Mouse (Mus musculus) hindbrain, embryonic 15.5 days (tissue): ENCODE data around the gene Gtf3c3. TPM values are rescaled to one million over a fixed set of nuclear protein-coding genes. Genes with fewer than 3 reads are reported as not detected.

Source experiments
- ATAC-seq: fragments of 200-750 bp; cut with Nextera tagmentation; 2 replicates; pipeline ENCODE4 v1.8.0; 2017; ENCODE audit warnings: low read depth, moderate number of reproducible peaks, moderate TSS enrichment; ENCODE audit not compliant: low FRiP score
- H3K27ac ChIP-seq: fragments of 300-500 bp; sonication (generic); replicated peaks from 2 replicates; pipeline ENCODE4 v1.5.1; 2015; ENCODE audit warnings: mild to moderate bottlenecking, inconsistent platforms
- H3K27me3 ChIP-seq: fragments of 300-500 bp; sonication (generic); 2 replicates; pipeline ENCODE4 v1.6.1; 2015; ENCODE audit warnings: control low read depth, inconsistent platforms
- H3K36me3 ChIP-seq: fragments of 300-500 bp; sonication (generic); 2 replicates; pipeline ENCODE4 v1.6.1; 2015; ENCODE audit warnings: control low read depth, inconsistent platforms
- H3K4me1 ChIP-seq: fragments of 300-500 bp; sonication (generic); replicated peaks from 2 replicates; pipeline ENCODE4 v1.6.1; 2015; ENCODE audit warnings: control low read depth, inconsistent platforms
- H3K4me2 ChIP-seq: fragments of 300-500 bp; sonication (generic); 2 replicates; pipeline ENCODE4 v1.6.1; 2015; ENCODE audit warnings: moderate library complexity, mild to moderate bottlenecking, inconsistent platforms
- H3K4me3 ChIP-seq: fragments of 300-500 bp; sonication (generic); 2 replicates; pipeline ENCODE4 v1.5.1; 2015; ENCODE audit warnings: mild to moderate bottlenecking, inconsistent platforms
- H3K9ac ChIP-seq: fragments of 300-500 bp; sonication (generic); 2 replicates; pipeline ENCODE4 v1.6.1; 2015; ENCODE audit warnings: inconsistent platforms
- H3K9me3 ChIP-seq: fragments of 300-500 bp; sonication (generic); 2 replicates; pipeline ENCODE4 v1.6.1; 2016; ENCODE audit warnings: control low read depth, inconsistent platforms
- WGBS: fragments of 180-500 bp; shearing (Covaris S2); methylation state at CpG from one replicate; pipeline ENCODE4 v1.1.7; 2015; 5-methylcytosine and 5-hydroxymethylcytosine counted together
- polyA plus RNA-seq: library from polyadenylated mRNA; unstranded; fragments of >200 nt; fragmentation: Nextera tagmentation; extraction: Ambion mirVana; gene quantifications from 2 replicates; pipeline ENCODE4 v1.2.1, GENCODE M21; 2015

Gtf3c3 gene
- 20.9 and 24.0 TPM in 2 replicates for polyA plus RNA-seq

- 3% methylated on average over 39 of the region's 39 CpGs for WGBS
- no peaks in the 10 kb centered on the region for H3K27me3 ChIP-seq
- peak; percentile 99 for ATAC-seq
- H3K4me1 ChIP-seq: peaks cover 27% of the 10 kb centered on the region
- peaks cover 2% of the 10 kb centered on the region; the same call in 1 of the 2 replicates for H3K36me3 ChIP-seq
- H3K27ac ChIP-seq: 0 out of 2 replicates have a peak within 1 kb of the TSS, but pooled peaks have one; percentile 49
- peak within 1 kb of the TSS; percentile 87 for H3K4me3 ChIP-seq
- H3K4me2 ChIP-seq: peak within 1 kb of the TSS; percentile 91
- peak within 1 kb of the TSS; percentile 73 for H3K9ac ChIP-seq
- H3K9me3 ChIP-seq: no peaks in the 10 kb centered on the region
Measured at GRCm38 (mm10) chr1:54438340-54439079, at the start of gene Gtf3c3. TSS of gene Gtf3c3 (minus strand) at chr1:54438971.

GRCm38 (mm10) chr1:54484744-54485420, 46.1 kb upstream of the Gtf3c3 start:
- no peaks in the 10 kb centered on the region for H3K9me3 ChIP-seq

GRCm38 (mm10) chr1:54480491-54480890, 41.7 kb upstream of the Gtf3c3 start:
- Histone ChIP-seq H3K4me1 (no peaks in the 10 kb centered on the region), H3K4me2 (no peak overlapping the region), H3K4me3 (no peak overlapping the region), H3K27ac (no peak overlapping the region), H3K9ac (no peak overlapping the region), H3K36me3 (peaks cover 51% of the 10 kb centered on the region), H3K9me3 (no peaks in the 10 kb centered on the region), H3K27me3 (no peaks in the 10 kb centered on the region)
- WGBS: 95% methylated on average over 12 of the region's 12 CpGs
- no peak for ATAC-seq

More at GRCm38 (mm10) chr1:54484744-54485420, 46.1 kb upstream of the Gtf3c3 start:
- Histone ChIP-seq H3K27me3 (no peaks in the 10 kb centered on the region), H3K4me2 (no peak overlapping the region), H3K9ac (no peak overlapping the region), H3K4me3 (no peak overlapping the region), H3K4me1 (no peaks in the 10 kb centered on the region), H3K27ac (no peak overlapping the region), H3K36me3 (peaks cover 64% of the 10 kb centered on the region)
- 85% methylated on average over 3 of the region's 3 CpGs for WGBS
- ATAC-seq: no peak

- H3K27ac ChIP-seq: no peak overlapping the region
- H3K9ac ChIP-seq: no peak overlapping the region
- no peak overlapping the region for H3K4me2 ChIP-seq
- H3K4me3 ChIP-seq: no peak overlapping the region
- no peaks in the 10 kb centered on the region for H3K4me1 ChIP-seq
- no peaks in the 10 kb centered on the region for H3K27me3 ChIP-seq
- H3K9me3 ChIP-seq: no peaks in the 10 kb centered on the region
- H3K36me3 ChIP-seq: no peaks in the 10 kb centered on the region
- no peak for ATAC-seq
Measured at GRCm38 (mm10) chr1:54468662-54469061, 29.9 kb upstream of the Gtf3c3 start.

GRCm38 (mm10) chr1:54467366-54467765, 28.6 kb upstream of the Gtf3c3 start:
- Histone ChIP-seq H3K27me3 (no peaks in the 10 kb centered on the region), H3K4me2 (no peak overlapping the region), H3K36me3 (no peaks in the 10 kb centered on the region), H3K4me3 (no peak overlapping the region), H3K9me3 (no peaks in the 10 kb centered on the region), H3K4me1 (no peaks in the 10 kb centered on the region), H3K27ac (no peak overlapping the region), H3K9ac (no peak overlapping the region)
- WGBS: 96% methylated on average over 1 of the region's 1 CpGs
- no peak for ATAC-seq

- no peaks in the 10 kb centered on the region for H3K36me3 ChIP-seq
- H3K27ac ChIP-seq: no peak overlapping the region
- H3K9ac ChIP-seq: no peak overlapping the region
- no peak overlapping the region for H3K4me3 ChIP-seq
- H3K27me3 ChIP-seq: no peaks in the 10 kb centered on the region
- H3K9me3 ChIP-seq: no peaks in the 10 kb centered on the region
- H3K4me1 ChIP-seq: no peaks in the 10 kb centered on the region
- WGBS: 87% methylated on average over 2 of the region's 2 CpGs
- no peak for ATAC-seq
- no peak overlapping the region for H3K4me2 ChIP-seq
Measured at GRCm38 (mm10) chr1:54452116-54452515, 13.3 kb upstream of the Gtf3c3 start.

- Histone ChIP-seq H3K36me3 (no peaks in the 10 kb centered on the region), H3K27me3 (no peaks in the 10 kb centered on the region), H3K9me3 (no peaks in the 10 kb centered on the region), H3K9ac (no peak overlapping the region), H3K4me2 (no peak overlapping the region), H3K27ac (no peak overlapping the region), H3K4me3 (no peak overlapping the region), H3K4me1 (no peaks in the 10 kb centered on the region)
- no peak for ATAC-seq
- 84% methylated on average over 4 of the region's 4 CpGs for WGBS
Measured at GRCm38 (mm10) chr1:54448833-54449232, 10.1 kb upstream of the Gtf3c3 start.

GRCm38 (mm10) chr1:54443641-54444040, 4.9 kb upstream of the Gtf3c3 start:
- no peak overlapping the region for H3K4me2 ChIP-seq

GRCm38 (mm10) chr1:54439080-54439476, 307 bp upstream of the Gtf3c3 start:
- H3K27ac ChIP-seq: no peak overlapping the region
- H3K36me3 ChIP-seq: no peaks in the 10 kb centered on the region
- no peaks in the 10 kb centered on the region for H3K9me3 ChIP-seq
- H3K4me1 ChIP-seq: peaks cover 27% of the 10 kb centered on the region
- WGBS: 50% methylated on average over 3 of the region's 3 CpGs
- H3K4me3 ChIP-seq: peak overlapping the region; percentile 87
- peak; percentile 60 for ATAC-seq
- peak overlapping the region; percentile 73; the same call in 1 of the 2 replicates for H3K9ac ChIP-seq
- peak overlapping the region; percentile 91 for H3K4me2 ChIP-seq
- H3K27me3 ChIP-seq: no peaks in the 10 kb centered on the region

More at GRCm38 (mm10) chr1:54443641-54444040, 4.9 kb upstream of the Gtf3c3 start:
- no peak overlapping the region for H3K9ac ChIP-seq
- H3K4me1 ChIP-seq: peaks cover 3% of the 10 kb centered on the region; the same call in 1 of the 2 replicates
- no peak overlapping the region for H3K4me3 ChIP-seq
- no peak overlapping the region for H3K27ac ChIP-seq
- no peak for ATAC-seq
- H3K9me3 ChIP-seq: no peaks in the 10 kb centered on the region
- no peaks in the 10 kb centered on the region for H3K27me3 ChIP-seq
- WGBS: 58% methylated on average over 7 of the region's 7 CpGs
- H3K36me3 ChIP-seq: no peaks in the 10 kb centered on the region

- Histone ChIP-seq H3K4me3 (no peak overlapping the region), H3K36me3 (peaks cover 75% of the 10 kb centered on the region), H3K4me2 (no peak overlapping the region), H3K4me1 (no peaks in the 10 kb centered on the region), H3K9ac (no peak overlapping the region), H3K27ac (no peak overlapping the region), H3K9me3 (no peaks in the 10 kb centered on the region), H3K27me3 (no peaks in the 10 kb centered on the region)
- no peak for ATAC-seq
- 89% methylated on average over 4 of the region's 4 CpGs for WGBS
Measured at GRCm38 (mm10) chr1:54422195-54422750, 16.5 kb downstream of the Gtf3c3 start.

GRCm38 (mm10) chr1:54421670-54422069, 17.1 kb downstream of the Gtf3c3 start:
- peaks cover 72% of the 10 kb centered on the region for H3K36me3 ChIP-seq
- 98% methylated on average over 3 of the region's 3 CpGs for WGBS
- no peak overlapping the region for H3K9ac ChIP-seq
- no peak overlapping the region for H3K27ac ChIP-seq
- no peak for ATAC-seq
- H3K27me3 ChIP-seq: no peaks in the 10 kb centered on the region
- H3K4me1 ChIP-seq: no peaks in the 10 kb centered on the region
- H3K4me2 ChIP-seq: no peak overlapping the region
- H3K9me3 ChIP-seq: no peaks in the 10 kb centered on the region
- no peak overlapping the region for H3K4me3 ChIP-seq

GRCm38 (mm10) chr1:54402736-54403135, 36.0 kb downstream of the Gtf3c3 start:
- ATAC-seq: no peak
- peaks cover 43% of the 10 kb centered on the region for H3K36me3 ChIP-seq
- H3K4me1 ChIP-seq: no peaks in the 10 kb centered on the region
- H3K27me3 ChIP-seq: no peaks in the 10 kb centered on the region
- H3K9ac ChIP-seq: no peak overlapping the region
- H3K27ac ChIP-seq: no peak overlapping the region
- H3K4me2 ChIP-seq: no peak overlapping the region
- H3K9me3 ChIP-seq: no peaks in the 10 kb centered on the region
- no peak overlapping the region for H3K4me3 ChIP-seq
